ENCODE assay signal across 13 mouse cellular contexts in genomic region chr10:95684782-95685555, GRCm38 (mm10). TPM values are rescaled to one million over a fixed set of nuclear protein-coding genes. Genes with fewer than 3 reads are reported as not detected.
DNase-seq lines count a peak whose midpoint lies in the region; ATAC-seq and TF ChIP-seq lines count a peak whose summit lies in the region.
"Had no signal": no experiment of that assay in that cellular context is flagged by ENCODE, and none has a peak within 500 bp of the region (broad histone marks: within the 10 kb centered on the region; RNA-seq: fewer than 3 reads in every experiment).

No protein-coding gene starts in this region.

- H3K4me3 ChIP-seq in MEL (ENCODE audit: control insufficient read depth in 1 of 2, insufficient read depth in 1 of 2, low read depth in 2 of 2, low read length in 2 of 2): no peak overlapping the region
- no peak overlapping the region for H3K4me3 ChIP-seq in hindbrain, embryonic 11.5 days (ENCODE audit: low read depth, low read length)
- H3K4me3 ChIP-seq in midbrain, embryonic 15.5 days: no peak overlapping the region
- H3K4me3 ChIP-seq: heart, embryonic 13.5 days; lung, embryonic 15.5 days had no signal

- no peaks in the 10 kb centered on the region for H3K9me3 ChIP-seq in MEL (replicated peaks; ENCODE audit: insufficient read depth, low read length)
- no peaks in the 10 kb centered on the region for H3K9me3 ChIP-seq in hindbrain, embryonic 11.5 days (ENCODE audit: control insufficient read depth, low read length)
- H3K9me3 ChIP-seq in midbrain, embryonic 15.5 days: no peaks in the 10 kb centered on the region
- H3K9me3 ChIP-seq: heart, embryonic 13.5 days; lung, embryonic 15.5 days had no signal

- H3K36me3 ChIP-seq in MEL (ENCODE audit: control insufficient read depth in 1 of 2, insufficient read depth in 2 of 2, low read length in 2 of 2): no peaks in the 10 kb centered on the region
- no peaks in the 10 kb centered on the region for H3K36me3 ChIP-seq in hindbrain, embryonic 11.5 days (ENCODE audit: control insufficient read depth, insufficient read depth, low read length)
- H3K36me3 ChIP-seq in midbrain, embryonic 15.5 days (replicated peaks): no peaks in the 10 kb centered on the region
- H3K36me3 ChIP-seq: heart, embryonic 13.5 days; lung, embryonic 15.5 days had no signal

- no peak for DNase-seq in MEL (ENCODE audit: low read depth, low spot score)
- peak; percentile 79 for DNase-seq in embryo, embryonic 11 days
- peak; percentile 48 for DNase-seq in hindbrain, embryonic 11.5 days (ENCODE audit: low spot score)
- no peak for DNase-seq in right cerebral cortex, postnatal 14 days
- DNase-seq in right cerebral cortex, postnatal 25 days: no peak
- DNase-seq in frontal cortex, adult 2 months (ENCODE audit: extremely low spot score in 1 of 2, low spot score in 1 of 2): no peak
- DNase-seq: cerebellum, adult 8-10 months had no signal

- peak; percentile 67 for ATAC-seq in hindbrain, embryonic 11.5 days (ENCODE audit: low FRiP score)
- peak; percentile 90 for ATAC-seq in midbrain, embryonic 15.5 days (replicated peaks)
- ATAC-seq: Patski had no signal

- H3K27me3 ChIP-seq in MEL (ENCODE audit: control insufficient read depth in 1 of 2, insufficient read depth in 2 of 2, low read length in 2 of 2): peaks cover 0 to 1% of the 10 kb centered on the region in 2 experiments; a peak in 1 of 4 replicates
- H3K27me3 ChIP-seq in hindbrain, embryonic 11.5 days (ENCODE audit: control insufficient read depth, insufficient read depth, low read length): no peaks in the 10 kb centered on the region
- no peaks in the 10 kb centered on the region for H3K27me3 ChIP-seq in midbrain, embryonic 15.5 days (replicated peaks)
- H3K27me3 ChIP-seq: heart, embryonic 13.5 days; lung, embryonic 15.5 days; Patski had no signal

- TF ChIP-seq RAD21 in MEL (IDR thresholded peaks at IDR 0.05; ENCODE audit: low read depth, low read length): no peak

- WGBS in hindbrain, embryonic 11.5 days: 24% methylated on average over 15 of the region's 15 CpGs
- 22% methylated on average over 15 of the region's 15 CpGs for WGBS in midbrain, embryonic 15.5 days

- no peak overlapping the region for H3K27ac ChIP-seq in MEL (ENCODE audit: control insufficient read depth, low read depth, low read length)
- H3K27ac ChIP-seq in hindbrain, embryonic 11.5 days (ENCODE audit: low read depth, low read length): no peak overlapping the region
- peak overlapping the region; percentile 55 for H3K27ac ChIP-seq in midbrain, embryonic 15.5 days
- H3K27ac ChIP-seq: heart, embryonic 13.5 days; lung, embryonic 15.5 days had no signal

- no peak for TF ChIP-seq POLR2A in MEL (IDR thresholded peaks at IDR 0.05; ENCODE audit: control insufficient read depth in 1 of 2, insufficient read depth in 1 of 2, low read depth in 1 of 2, low read length in 2 of 2, poor library complexity in 1 of 2)

- H3K9ac ChIP-seq in MEL (ENCODE audit: control insufficient read depth, low read depth, low read length, poor library complexity, severe bottlenecking): no peak overlapping the region
- H3K9ac ChIP-seq in hindbrain, embryonic 11.5 days (ENCODE audit: low read depth, low read length): no peak overlapping the region
- no peak overlapping the region for H3K9ac ChIP-seq in midbrain, embryonic 15.5 days
- H3K9ac ChIP-seq: heart, embryonic 13.5 days; lung, embryonic 15.5 days had no signal

- H3K79me2 ChIP-seq in MEL (ENCODE audit: control insufficient read depth, insufficient read depth, low read length, poor library complexity): no peaks in the 10 kb centered on the region

- TF ChIP-seq EP300 in MEL (IDR thresholded peaks at IDR 0.05; ENCODE audit: low read depth in 1 of 2, low read length in 2 of 2): no peak

- H3K4me2 ChIP-seq in hindbrain, embryonic 11.5 days (replicated peaks; ENCODE audit: low read depth, low read length): no peak overlapping the region
- peak overlapping the region; percentile 36 for H3K4me2 ChIP-seq in midbrain, embryonic 15.5 days
- H3K4me2 ChIP-seq: heart, embryonic 13.5 days; lung, embryonic 15.5 days had no signal

- no peak for TF ChIP-seq CTCF in MEL (IDR thresholded peaks at IDR 0.05 in 2 of 3, conservative IDR thresholded peaks at IDR 0.05 in 1 of 3; ENCODE audit: control insufficient read depth in 1 of 3, insufficient read depth in 1 of 3, low read depth in 2 of 3, low read length in 3 of 3, poor library complexity in 1 of 3, severe bottlenecking in 1 of 3)

- no peaks in the 10 kb centered on the region for H3K4me1 ChIP-seq in MEL (ENCODE audit: control insufficient read depth in 1 of 2, insufficient read depth in 2 of 2, low read length in 2 of 2)
- peaks cover 4% of the 10 kb centered on the region for H3K4me1 ChIP-seq in hindbrain, embryonic 11.5 days (replicated peaks; ENCODE audit: control insufficient read depth, insufficient read depth, low read length)
- H3K4me1 ChIP-seq in midbrain, embryonic 15.5 days: peaks cover 12% of the 10 kb centered on the region

TF ChIP-seq in MEL, 35 proteins besides CTCF, POLR2A, EP300 and RAD21:
- no peak for TF ChIP-seq MAZ (IDR thresholded peaks at IDR 0.05; ENCODE audit: low read depth, low read length)
- no peak for TF ChIP-seq MXI1 (IDR thresholded peaks at IDR 0.05; ENCODE audit: low read depth, low read length)
- no peak for TF ChIP-seq GABPA (IDR thresholded peaks at IDR 0.05; ENCODE audit: low read depth, low read length)
- no peak for TF ChIP-seq MAFK (IDR thresholded peaks at IDR 0.05; ENCODE audit: borderline replicate concordance, low read depth, low read length)
- peak; percentile 23; the same call in 1 of the 2 replicates for TF ChIP-seq USF1 (IDR thresholded peaks at IDR 0.05; ENCODE audit: low read depth, low read length)
- no peak for TF ChIP-seq ZMIZ1 (IDR thresholded peaks at IDR 0.05; ENCODE audit: low read depth, low read length)
- no peak for TF ChIP-seq KAT2A (conservative IDR thresholded peaks at IDR 0.05; ENCODE audit: low read depth, low read length)
- no peak for TF ChIP-seq E2F4 (IDR thresholded peaks at IDR 0.05; ENCODE audit: borderline replicate concordance, low read depth, low read length)
TF ChIP-seq in MEL: peak in this region for 1.

RNA-seq across cellular contexts. Expression of gene Anapc15-ps, which starts 11.7 kb away (rescaled TPM):
- total RNA-seq in MEL (2012; rRNA removed): not detected in 2 replicates
- under 1 TPM in 1 of 2 experiments, not detected in 1; 0.31 TPM for polyA plus RNA-seq in MEL (2012; ENCODE audit: insufficient read depth in 1 of 2, insufficient read length in 2 of 2, low read depth in 1 of 2, low replicate concordance in 2 of 2, missing spikeins in 1 of 2)
- not detected in 2 replicates for polyA plus RNA-seq in hindbrain, embryonic 11.5 days (2014; fragmentation: Nextera tagmentation; extraction: Ambion mirVana)
- polyA plus RNA-seq in midbrain, embryonic 15.5 days (2015; fragmentation: Nextera tagmentation; extraction: Ambion mirVana): 0.52 TPM in 1 of 2 replicates, not detected in the other
- 1.3 TPM in 1 of 2 replicates, not detected in the other for polyA plus RNA-seq in frontal cortex, adult 2 months (2012; rRNA removed)
- total RNA-seq: layer of hippocampus, adult 18-20 months had no signal
- polyA plus RNA-seq: heart, embryonic 13.5 days; small intestine, adult 2 months had no signal

Comparison
In these comparisons a context has a peak if more than half of its experiments do, and no peak if none do; other contexts are left out.
1. DNase-seq: peak in embryo, embryonic 11 days (single experiment) and hindbrain, embryonic 11.5 days (single experiment); none in MEL (single experiment), right cerebral cortex, postnatal 14 days (single experiment), right cerebral cortex, postnatal 25 days (single experiment) and frontal cortex, adult 2 months (0 of 2).